Mouse (Mus musculus): ENCODE measurements around the gene Rpl12.

Rpl12 gene

GRCm38 (mm10) chr2:32940483-32940882 is 20.9 kb upstream of the Rpl12 start:
- no peak for DNase-seq (ENCODE audit: low read depth, low spot score)

DNA sequence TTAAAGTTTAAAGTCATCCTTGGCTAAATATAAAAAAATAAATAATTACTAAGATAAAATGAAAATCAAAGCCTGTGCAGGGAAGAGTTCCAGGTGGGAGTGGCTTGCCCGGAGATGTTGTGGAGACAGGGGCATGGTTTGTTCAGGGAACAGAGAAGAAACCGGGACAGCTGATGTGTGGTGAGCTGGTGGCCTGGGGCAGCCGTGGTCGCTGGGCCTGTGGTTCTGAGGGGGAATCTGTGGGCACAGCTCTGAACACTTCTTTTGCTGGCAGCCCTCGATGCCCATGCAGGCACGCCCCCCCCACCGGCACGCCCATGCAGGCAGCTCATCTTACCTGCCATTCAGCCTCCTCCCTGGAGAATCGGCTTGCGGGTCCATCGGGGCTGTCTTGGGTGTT is 13.9 kb upstream of the Rpl12 start:
- no peak for DNase-seq (ENCODE audit: low read depth, low spot score)

- DNase-seq (ENCODE audit: low read depth, low spot score): no peak
Measured at GRCm38 (mm10) chr2:32954581-32954980, 6.8 kb upstream of the Rpl12 start.

- no peak for DNase-seq (ENCODE audit: low read depth, low spot score)
Measured at GRCm38 (mm10) chr2:32957344-32957743, 4.0 kb upstream of the Rpl12 start.

DNA sequence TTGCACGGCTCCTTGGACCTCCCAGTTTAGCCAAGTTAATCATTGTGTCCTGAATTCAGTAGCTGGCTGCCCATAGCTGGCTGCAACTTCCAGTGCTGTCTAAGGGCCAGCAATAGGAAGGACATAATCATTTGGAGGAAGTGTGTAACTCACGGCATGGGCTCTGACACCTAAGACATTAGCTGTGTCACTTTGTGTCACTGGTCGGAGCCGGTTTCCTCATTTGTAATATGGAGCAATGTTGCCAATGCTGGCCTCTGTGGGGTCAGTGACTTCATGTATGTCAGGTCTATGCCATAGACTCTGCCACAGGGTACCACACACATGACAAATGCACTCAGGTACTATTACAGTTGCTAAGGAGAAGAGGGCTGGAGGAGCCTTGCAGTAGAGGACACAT is 1.1 kb upstream of the Rpl12 start:
- DNase-seq (ENCODE audit: low read depth, low spot score): no peak

DNA sequence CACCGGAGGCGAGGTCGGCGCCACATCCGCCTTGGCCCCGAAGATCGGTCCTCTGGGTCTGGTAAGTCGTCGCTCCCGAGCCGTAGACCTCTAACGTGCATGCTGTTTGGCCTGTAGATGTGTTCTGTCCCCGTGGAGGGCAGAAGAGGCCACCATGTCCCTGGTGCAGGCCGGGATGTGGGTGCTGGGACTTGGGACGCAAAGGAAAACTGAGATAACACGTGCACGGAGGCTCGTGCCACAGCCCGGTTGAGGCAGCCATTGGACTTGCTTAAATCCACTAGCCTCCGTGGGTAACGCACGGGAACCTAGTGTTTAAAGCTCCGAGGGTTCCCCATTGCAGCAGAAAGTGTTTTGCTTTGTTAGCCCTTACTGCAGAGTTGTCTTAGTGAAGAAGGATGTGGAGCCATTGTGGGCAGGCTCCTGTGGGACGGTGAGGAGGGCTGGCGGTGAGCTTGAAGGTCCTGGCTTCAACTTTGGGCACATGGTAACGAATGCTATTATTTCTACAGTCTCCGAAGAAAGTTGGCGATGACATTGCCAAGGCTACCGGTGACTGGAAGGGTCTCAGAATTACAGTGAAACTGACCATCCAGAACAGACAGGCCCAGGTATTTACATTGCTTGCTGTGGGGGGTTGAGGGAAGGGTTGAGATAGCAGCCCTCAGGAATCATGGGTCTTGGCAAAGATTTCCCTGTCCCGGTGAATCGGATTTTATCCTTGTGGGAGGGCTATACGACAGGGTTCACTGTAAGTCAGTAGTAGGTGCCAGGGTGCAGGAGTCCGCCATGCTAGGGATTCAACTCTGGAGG is 909 bp downstream of the Rpl12 start:
- DNase-seq (ENCODE audit: low read depth, low spot score): no peak

- no peak for DNase-seq (ENCODE audit: low read depth, low spot score)
Measured at GRCm38 (mm10) chr2:32962875-32963220, 1.5 kb downstream of the Rpl12 start.

DNA sequence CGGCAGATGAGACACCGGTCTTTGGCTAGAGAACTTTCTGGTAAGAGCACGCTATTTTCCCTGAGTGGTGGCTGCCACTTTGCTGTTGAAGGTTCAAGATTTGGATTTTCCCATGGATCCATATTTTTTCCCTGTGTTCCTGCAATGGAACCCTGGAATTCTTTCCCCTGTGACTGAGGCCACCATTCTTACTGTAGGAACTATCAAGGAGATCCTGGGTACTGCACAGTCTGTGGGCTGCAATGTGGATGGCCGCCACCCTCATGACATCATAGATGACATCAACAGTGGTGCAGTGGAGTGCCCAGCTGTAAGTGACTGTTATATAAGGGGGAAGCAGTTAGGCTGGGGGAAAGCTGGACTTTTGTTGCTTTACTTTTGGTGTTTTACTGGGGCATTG is 2.2 kb downstream of the Rpl12 start:
- DNase-seq (ENCODE audit: low read depth, low spot score): no peak

DNA sequence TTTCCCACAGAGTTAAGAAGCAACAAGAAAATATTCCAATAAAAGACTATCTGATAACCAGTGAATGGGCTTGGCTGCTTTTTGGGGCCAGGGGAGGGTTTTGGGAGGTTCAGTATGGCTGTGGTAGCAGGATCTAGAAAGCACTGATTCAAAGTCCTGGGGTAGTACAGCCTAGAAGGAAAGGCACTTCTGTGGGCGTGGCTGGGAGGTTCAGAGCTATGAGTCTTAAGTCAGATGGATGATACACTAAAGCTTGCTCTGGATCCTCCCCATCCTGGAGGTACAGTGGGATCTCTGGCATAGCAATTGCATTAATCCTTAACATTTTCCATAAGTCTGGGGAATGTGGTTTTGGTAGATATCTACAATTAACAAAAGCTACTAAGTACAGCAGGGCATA is 2.6 kb downstream of the Rpl12 start:
- DNase-seq (ENCODE audit: low read depth, low spot score): no peak

DNA sequence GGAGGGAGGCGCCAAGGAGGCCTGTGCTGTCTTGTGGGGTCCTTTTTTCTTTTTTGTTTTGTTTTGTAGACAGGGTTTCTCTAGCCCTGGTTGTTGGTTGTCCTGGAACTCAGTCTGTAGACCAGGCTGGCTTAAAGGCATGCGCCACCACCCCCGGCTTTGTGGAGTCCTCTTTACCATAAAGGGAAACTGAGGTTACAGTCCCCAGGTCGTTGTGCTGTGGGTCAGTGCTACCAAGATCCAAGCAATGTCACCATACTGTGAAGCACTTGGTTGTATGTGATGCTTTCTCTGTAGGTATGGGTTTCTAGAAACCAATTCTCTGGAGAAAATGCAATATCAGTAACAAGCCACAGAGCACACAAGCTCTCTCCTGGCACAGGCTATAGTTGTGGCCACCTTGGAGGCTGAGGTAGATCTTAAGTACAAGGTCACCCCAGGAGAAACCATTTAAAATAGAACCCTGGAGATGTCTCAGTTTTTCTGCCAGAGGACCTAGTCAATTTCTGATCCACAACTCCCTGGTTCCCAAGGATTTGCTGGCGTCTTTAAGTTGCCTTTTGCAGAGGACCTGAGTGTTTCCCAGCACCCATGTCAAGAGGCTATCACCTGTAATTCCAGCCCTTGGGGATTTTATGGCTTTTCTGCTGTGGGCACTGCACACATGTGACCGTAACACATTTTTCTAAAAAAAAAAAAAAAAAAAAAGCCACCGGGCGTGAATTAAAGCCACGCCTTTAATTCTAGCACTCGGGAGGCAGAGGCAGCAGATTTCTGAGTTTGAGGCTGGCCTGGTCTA is 3.5 kb downstream of the Rpl12 start:
- no peak for DNase-seq (ENCODE audit: low read depth, low spot score)

DNA sequence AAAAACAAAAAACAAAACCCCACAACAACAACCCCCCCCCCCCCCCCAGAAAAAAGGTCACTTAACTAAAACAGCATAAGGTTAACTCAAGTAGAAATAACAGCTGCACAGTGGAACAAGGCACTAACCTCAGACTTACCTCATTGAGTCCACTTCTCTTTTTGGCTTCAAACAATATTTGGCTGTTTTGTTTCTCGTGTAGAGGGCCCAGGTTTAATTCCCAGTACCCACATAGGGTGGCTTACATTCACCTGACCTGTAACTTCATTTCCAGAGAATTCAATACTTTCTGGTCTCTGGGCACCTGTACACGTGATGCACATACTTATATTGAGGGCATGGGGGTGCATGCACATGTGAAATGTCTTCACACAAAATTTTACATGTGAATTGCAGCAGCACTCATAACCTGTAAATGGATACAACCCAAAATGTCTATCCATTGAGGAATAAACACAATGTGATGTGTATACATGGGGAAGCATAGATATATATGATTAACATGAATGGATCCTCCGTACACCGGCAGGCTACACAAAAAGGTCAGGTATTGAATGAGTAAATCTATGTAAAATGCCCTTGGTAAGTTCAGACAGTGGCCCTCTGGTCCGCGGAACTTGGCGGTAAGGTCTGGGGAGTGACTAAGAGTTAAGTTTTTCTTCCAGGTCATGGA is 4.3 kb downstream of the Rpl12 start:
- no peak for DNase-seq (ENCODE audit: low read depth, low spot score)

DNA sequence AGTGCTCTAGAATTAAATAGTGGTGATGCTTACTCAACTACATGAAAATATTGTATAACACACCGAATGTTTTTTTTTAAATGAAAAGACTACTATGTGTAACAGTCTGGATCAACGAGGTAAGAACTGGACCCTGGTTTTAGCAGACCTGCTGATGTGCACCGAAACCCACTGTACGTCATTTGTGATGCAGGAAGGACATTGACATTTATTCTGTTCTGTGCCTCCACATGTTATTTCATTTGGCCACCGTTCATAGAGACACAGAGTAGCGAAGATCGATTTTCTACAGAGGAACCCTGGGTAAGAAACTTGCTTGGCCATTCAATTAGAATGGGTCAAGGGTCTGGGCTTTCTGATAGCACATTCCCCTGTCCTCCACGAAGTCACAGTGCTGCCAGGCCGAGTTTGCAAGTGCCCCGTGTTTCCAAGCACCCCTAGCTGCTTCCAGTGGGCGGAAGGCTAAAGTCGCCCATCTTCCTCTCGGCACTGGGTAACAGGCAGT is 4.9 kb downstream of the Rpl12 start:
- no peak for DNase-seq (ENCODE audit: low read depth, low spot score)

- DNase-seq (ENCODE audit: low read depth, low spot score): peak; percentile 90
Measured at GRCm38 (mm10) chr2:32966689-32967631, 5.6 kb downstream of the Rpl12 start.

GRCm38 (mm10) chr2:32968024-32968614 is 6.8 kb downstream of the Rpl12 start:
- no peak for DNase-seq (ENCODE audit: low read depth, low spot score)

DNA sequence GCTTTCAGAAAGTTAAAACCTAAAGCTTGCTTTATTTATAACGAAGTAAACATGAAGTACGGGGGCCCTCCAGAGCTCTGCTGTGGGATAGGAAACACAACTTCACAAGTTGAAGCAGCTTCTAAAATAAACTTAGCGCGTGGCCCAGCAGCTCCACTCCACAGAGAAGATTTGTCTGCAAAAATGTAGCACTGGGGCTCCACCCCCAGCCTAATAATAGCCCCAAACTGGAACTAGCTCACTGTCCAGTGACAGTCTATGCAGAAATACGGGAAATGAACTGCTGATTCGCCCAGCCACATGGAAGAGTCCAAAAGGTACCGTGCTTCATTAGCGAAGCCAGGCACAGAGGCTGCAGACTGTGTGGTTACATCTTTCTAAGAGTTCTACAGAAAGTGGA is 8.0 kb downstream of the Rpl12 start:
- peak; percentile 67 for DNase-seq (ENCODE audit: low read depth, low spot score)

- DNase-seq (ENCODE audit: low read depth, low spot score): no peak
Measured at GRCm38 (mm10) chr2:32971235-32971634, 9.9 kb downstream of the Rpl12 start.

DNA sequence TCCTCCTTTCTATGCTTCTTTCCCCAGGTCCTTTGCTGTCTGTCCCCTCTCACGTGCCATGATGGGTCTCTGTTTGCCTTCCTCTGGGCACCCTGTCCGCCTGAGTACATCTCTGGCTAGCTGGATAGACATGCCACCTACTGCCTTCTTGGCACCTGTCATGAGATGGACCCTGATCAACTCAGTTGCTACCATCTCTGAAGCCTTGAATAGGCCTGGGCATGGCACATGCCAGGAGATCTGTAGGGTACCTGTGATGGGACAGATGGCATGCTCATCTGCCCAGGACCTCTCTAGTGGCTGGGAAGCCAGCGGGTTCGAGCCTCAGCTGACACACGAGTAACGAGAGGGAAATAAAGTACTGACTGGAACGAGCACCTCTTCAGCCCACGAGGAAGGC is 12.9 kb downstream of the Rpl12 start:
- no peak for DNase-seq (ENCODE audit: low read depth, low spot score)

DNA sequence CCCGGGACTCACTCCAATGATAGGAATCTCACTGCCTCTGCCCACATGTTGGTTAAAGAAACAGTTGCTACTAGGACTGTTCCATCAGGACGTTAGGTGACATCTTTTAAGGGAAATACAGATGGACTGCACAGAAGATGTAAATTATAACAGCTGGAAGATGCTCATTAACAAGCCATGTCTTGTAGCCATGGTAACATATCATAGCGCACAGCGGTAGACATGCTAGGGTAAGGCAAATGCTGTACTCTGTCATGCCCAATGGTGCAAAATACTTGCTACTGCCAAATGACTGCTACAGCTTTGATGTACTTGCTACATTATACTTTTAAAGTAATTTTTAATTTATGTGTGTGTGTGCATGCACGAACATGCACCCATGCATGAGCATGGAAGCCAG is 15.8 kb downstream of the Rpl12 start:
- no peak for DNase-seq (ENCODE audit: low read depth, low spot score)

DNA sequence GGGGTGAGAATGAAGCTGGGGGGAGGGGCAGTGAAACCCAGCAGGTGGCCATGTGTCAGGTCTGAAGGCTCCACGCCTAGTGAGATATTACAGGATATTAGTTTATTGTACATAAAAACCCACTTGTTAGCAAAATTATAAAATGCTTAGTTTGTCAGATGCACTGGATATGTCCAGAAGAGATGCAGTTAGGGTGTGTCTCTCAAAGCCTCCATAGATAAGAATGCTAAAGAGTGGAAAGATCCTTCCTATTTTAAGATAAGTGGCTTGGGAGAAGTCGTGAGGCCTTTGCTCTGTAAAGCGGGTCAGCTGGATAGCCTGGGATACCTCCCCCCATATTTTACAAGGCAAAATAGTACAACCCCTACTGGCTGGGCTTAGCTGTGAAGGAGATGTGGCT is 17.3 kb downstream of the Rpl12 start:
- DNase-seq (ENCODE audit: low read depth, low spot score): no peak

DNA sequence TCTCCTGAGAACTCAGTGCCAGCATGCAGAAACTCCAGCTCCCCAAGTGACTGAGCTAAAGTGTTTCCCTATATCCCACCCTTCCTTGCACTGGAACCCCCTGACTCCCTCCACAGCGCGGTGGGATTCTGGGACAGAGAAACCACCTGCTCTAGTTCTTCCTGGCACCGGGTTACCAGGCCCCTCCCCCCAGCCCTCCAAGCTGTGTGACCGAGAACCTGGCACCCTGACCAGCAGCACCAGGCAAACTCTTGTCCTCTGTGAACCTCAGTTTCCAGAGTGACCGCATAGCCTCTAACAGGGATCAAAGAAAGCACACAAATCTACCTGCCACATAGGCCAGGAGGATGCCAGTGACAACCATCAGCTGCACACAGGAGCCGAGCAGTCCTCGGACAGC is 18.3 kb downstream of the Rpl12 start:
- DNase-seq (ENCODE audit: low read depth, low spot score): no peak

DNA sequence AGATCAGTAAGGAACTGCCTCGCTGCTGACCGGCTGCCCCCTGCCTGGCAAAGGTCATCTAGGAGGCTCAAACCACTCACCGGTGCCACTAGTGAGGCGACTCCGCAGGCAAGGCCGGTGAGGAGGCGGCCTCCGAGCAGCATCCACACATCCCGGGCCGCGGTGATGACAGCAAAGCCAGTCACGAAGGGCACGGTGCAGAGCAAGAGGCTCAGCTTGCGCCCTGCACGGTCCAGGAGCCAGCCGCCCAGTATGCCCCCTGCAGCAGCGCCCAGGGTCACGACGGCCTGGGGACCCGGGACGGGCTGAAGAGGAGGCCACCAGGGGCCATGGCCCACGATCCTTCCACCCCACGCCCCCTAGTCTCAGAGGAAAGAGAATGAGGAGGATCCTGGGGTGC is 19.9 kb downstream of the Rpl12 start:
- no peak for DNase-seq (ENCODE audit: low read depth, low spot score)
